Mouse (Mus musculus): ENCODE measurements at regions not wholly inside any gene's neighbourhood (a gene's known extent, or its start where the extent isn't known, plus 50 kb on each side); places are given as distances from the start of the nearest gene placed in this dataset.

- H3K4me3 ChIP-seq, result no peak overlapping the region
- no peak overlapping the region for H3K9ac ChIP-seq
- no peaks in the 10 kb centered on the region for H3K27me3 ChIP-seq (replicated peaks)
- no peak overlapping the region for H3K4me2 ChIP-seq
- no peaks in the 10 kb centered on the region for H3K36me3 ChIP-seq
- no peak overlapping the region for H3K27ac ChIP-seq (replicated peaks)
- no peak for ATAC-seq (ENCODE audit: extremely low read depth, insufficient number of reproducible peaks, low FRiP score, low TSS enrichment)
- peaks cover 9% of the 10 kb centered on the region for H3K4me1 ChIP-seq
- 78% methylated on average over 7 of the region's 7 CpGs for WGBS
- no peaks in the 10 kb centered on the region for H3K9me3 ChIP-seq
These were observed 104.4 kb downstream of the Ttc32 start for GRCm38 (mm10) chr12:9133890-9134870.

- H3K9ac ChIP-seq, result no peak overlapping the region
- H3K4me1 ChIP-seq, result no peaks in the 10 kb centered on the region
- no peaks in the 10 kb centered on the region for H3K9me3 ChIP-seq
- H3K36me3 ChIP-seq, result no peaks in the 10 kb centered on the region
- H3K4me3 ChIP-seq, result no peak overlapping the region
- no peak overlapping the region for H3K27ac ChIP-seq (replicated peaks)
- no peak for ATAC-seq (ENCODE audit: extremely low read depth, insufficient number of reproducible peaks, low FRiP score, low TSS enrichment)
- no peak overlapping the region for H3K4me2 ChIP-seq
- H3K27me3 ChIP-seq (replicated peaks), result no peaks in the 10 kb centered on the region
These were observed 121.2 kb downstream of the Ttc32 start for GRCm38 (mm10) chr12:9151001-9151400.

DNA sequence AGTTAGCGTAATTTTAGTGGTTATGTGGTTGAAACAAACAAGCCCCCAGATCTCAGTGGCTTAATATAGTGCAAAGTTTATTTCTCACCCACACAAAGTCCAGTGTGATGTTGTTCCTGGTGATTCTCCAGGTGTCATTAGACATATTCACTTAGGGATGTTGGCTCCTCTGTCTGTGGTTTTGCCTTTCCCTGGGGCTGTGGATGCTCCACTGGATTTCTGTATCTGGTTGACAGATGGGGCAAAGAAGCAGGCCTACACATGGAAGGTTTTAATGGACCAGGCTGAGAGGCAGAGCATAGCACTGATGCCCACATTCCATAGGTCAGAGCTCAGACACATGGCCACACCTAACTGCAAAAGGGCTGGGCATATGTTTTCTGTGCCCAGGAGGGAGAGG, 121.6 kb downstream of the Ttc32 start:
- no peak overlapping the region for H3K9ac ChIP-seq
- H3K27me3 ChIP-seq (replicated peaks), result no peaks in the 10 kb centered on the region
- WGBS, result 78% methylated on average over 1 of the region's 1 CpGs
- no peaks in the 10 kb centered on the region for H3K36me3 ChIP-seq
- no peaks in the 10 kb centered on the region for H3K9me3 ChIP-seq
- H3K4me1 ChIP-seq, result no peaks in the 10 kb centered on the region
- ATAC-seq (ENCODE audit: extremely low read depth, insufficient number of reproducible peaks, low FRiP score, low TSS enrichment), result no peak
- H3K27ac ChIP-seq (replicated peaks), result no peak overlapping the region
- no peak overlapping the region for H3K4me3 ChIP-seq
- H3K4me2 ChIP-seq, result no peak overlapping the region

DNA sequence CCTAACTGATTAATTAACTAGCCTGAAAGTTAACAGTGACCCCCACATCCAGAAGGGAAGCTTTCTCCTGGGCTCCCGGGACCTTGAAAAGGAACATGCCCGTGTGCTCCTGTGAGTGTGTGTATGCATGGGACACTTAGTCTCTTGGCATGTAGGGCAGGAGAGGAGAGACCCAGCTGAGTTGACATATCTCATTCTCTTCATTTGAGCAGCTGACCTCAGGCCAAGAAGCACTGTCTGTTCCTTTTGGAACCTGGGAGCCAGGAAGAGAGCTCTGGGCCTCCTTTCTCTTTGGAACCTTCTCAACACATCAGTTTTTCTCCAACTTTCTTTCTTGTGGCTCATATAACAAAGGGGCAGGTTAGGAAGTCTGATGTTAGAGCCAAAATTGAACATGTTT, 124.7 kb downstream of the Ttc32 start:
- H3K27me3 ChIP-seq (replicated peaks), result no peaks in the 10 kb centered on the region
- no peak overlapping the region for H3K27ac ChIP-seq (replicated peaks)
- no peak overlapping the region for H3K4me2 ChIP-seq
- H3K9ac ChIP-seq, result no peak overlapping the region
- WGBS, result 74% methylated on average over 2 of the region's 2 CpGs
- no peak overlapping the region for H3K4me3 ChIP-seq
- H3K36me3 ChIP-seq, result no peaks in the 10 kb centered on the region
- no peaks in the 10 kb centered on the region for H3K9me3 ChIP-seq
- H3K4me1 ChIP-seq, result no peaks in the 10 kb centered on the region
- no peak for ATAC-seq (ENCODE audit: extremely low read depth, insufficient number of reproducible peaks, low FRiP score, low TSS enrichment)

DNA sequence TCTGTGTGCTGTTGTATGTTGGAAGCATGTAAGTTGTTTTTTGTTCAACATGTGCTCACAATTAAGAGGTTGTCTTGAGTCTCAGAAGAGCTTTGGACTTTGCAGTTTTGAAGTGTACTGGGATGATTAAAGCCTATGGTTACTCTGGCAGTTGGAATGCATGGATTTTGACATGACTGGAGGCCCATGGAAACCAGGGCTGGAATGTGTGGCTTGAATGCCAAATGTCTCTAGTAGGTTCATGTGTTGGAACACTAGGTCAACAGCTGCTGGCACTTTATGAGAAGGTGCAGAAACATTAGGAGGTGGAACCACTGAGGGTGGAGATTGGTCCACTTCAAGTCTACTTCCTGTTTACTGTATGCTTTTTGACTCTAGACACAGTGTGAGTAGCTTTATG, 127.0 kb downstream of the Ttc32 start:
- no peak for ATAC-seq (ENCODE audit: extremely low read depth, insufficient number of reproducible peaks, low FRiP score, low TSS enrichment)

DNA sequence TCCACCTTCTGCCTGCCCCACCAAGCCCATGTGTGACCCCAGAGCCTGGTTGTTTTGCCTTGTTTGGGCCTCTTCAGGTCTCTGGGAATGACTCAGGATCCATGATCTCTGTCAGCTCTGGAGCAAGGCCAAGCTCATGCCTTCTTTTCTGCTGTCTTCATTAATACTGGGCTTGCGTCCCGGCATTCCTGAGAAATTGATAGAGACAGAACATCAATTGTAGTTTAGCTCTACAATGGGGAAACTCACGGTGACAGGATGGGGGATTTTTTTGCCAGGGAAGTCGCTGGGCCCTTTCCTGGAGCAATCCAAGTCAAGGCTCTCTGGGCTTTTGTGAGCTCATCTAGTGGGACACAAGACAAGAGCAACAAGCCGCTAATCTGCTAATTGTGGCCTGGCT, 129.0 kb downstream of the Ttc32 start:
- Histone ChIP-seq H3K9ac (no peak overlapping the region), H3K27ac (replicated peaks) (no peak overlapping the region), H3K4me1 (no peaks in the 10 kb centered on the region), H3K4me3 (no peak overlapping the region), H3K27me3 (replicated peaks) (no peaks in the 10 kb centered on the region), H3K9me3 (no peaks in the 10 kb centered on the region), H3K36me3 (no peaks in the 10 kb centered on the region), H3K4me2 (no peak overlapping the region)
- no peak for ATAC-seq (ENCODE audit: extremely low read depth, insufficient number of reproducible peaks, low FRiP score, low TSS enrichment)
- WGBS, result 64% methylated on average over 5 of the region's 5 CpGs

More for the DNA sequence above, 127.0 kb downstream of the Ttc32 start:
- Histone ChIP-seq H3K27ac (replicated peaks) (no peak overlapping the region), H3K9ac (no peak overlapping the region), H3K4me1 (no peaks in the 10 kb centered on the region), H3K27me3 (replicated peaks) (no peaks in the 10 kb centered on the region), H3K4me3 (no peak overlapping the region), H3K4me2 (no peak overlapping the region), H3K9me3 (no peaks in the 10 kb centered on the region), H3K36me3 (no peaks in the 10 kb centered on the region)

GRCm38 (mm10) chr12:9165367-9165940, 135.7 kb downstream of the Ttc32 start:
- Histone ChIP-seq H3K27ac (replicated peaks) (no peak overlapping the region), H3K4me1 (peaks cover 6% of the 10 kb centered on the region; the same call in 1 of the 2 replicates), H3K9me3 (no peaks in the 10 kb centered on the region), H3K27me3 (replicated peaks) (no peaks in the 10 kb centered on the region; the same call in 1 of the 2 replicates), H3K36me3 (no peaks in the 10 kb centered on the region), H3K9ac (no peak overlapping the region), H3K4me2 (no peak overlapping the region), H3K4me3 (no peak overlapping the region)
- ATAC-seq (ENCODE audit: extremely low read depth, insufficient number of reproducible peaks, low FRiP score, low TSS enrichment), result no peak
- WGBS, result 55% methylated on average over 4 of the region's 4 CpGs

- Histone ChIP-seq H3K4me3 (no peak overlapping the region), H3K4me2 (no peak overlapping the region), H3K9ac (no peak overlapping the region), H3K27ac (replicated peaks) (no peak overlapping the region), H3K27me3 (replicated peaks) (no peaks in the 10 kb centered on the region; the same call in 1 of the 2 replicates), H3K36me3 (no peaks in the 10 kb centered on the region), H3K4me1 (peaks cover 6% of the 10 kb centered on the region; the same call in 1 of the 2 replicates), H3K9me3 (no peaks in the 10 kb centered on the region)
- 47% methylated on average over 10 of the region's 10 CpGs for WGBS
- no peak for ATAC-seq (ENCODE audit: extremely low read depth, insufficient number of reproducible peaks, low FRiP score, low TSS enrichment)
These were observed 136.6 kb downstream of the Ttc32 start for GRCm38 (mm10) chr12:9166218-9166908.

DNA sequence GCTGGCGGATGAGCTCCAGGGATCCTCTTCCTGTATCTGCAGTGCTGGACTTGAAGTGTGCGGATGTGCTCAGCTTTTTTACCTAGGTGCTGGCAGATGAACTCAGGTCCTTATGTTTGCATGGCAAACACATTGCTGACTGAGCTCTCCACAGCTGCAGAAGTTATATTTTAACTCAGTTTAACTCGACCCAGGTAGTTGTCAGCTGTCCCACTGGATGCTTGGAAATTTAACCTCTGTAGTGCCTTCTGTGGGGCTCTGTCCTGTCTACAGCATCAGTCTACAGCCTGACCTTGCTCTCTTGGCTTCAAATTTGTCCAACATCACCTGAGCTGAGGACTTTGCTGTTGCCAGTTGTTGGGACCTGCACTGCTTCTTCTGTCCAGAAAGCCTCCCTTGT, 139.2 kb downstream of the Ttc32 start:
- H3K9me3 ChIP-seq, result no peaks in the 10 kb centered on the region
- H3K27me3 ChIP-seq (replicated peaks), result no peaks in the 10 kb centered on the region; the same call in 1 of the 2 replicates
- H3K4me3 ChIP-seq, result no peak overlapping the region
- H3K4me1 ChIP-seq, result peaks cover 6% of the 10 kb centered on the region
- no peak overlapping the region for H3K9ac ChIP-seq
- H3K36me3 ChIP-seq, result no peaks in the 10 kb centered on the region
- WGBS, result 64% methylated on average over 3 of the region's 3 CpGs
- no peak overlapping the region for H3K27ac ChIP-seq (replicated peaks)
- ATAC-seq (ENCODE audit: extremely low read depth, insufficient number of reproducible peaks, low FRiP score, low TSS enrichment), result no peak
- H3K4me2 ChIP-seq, result no peak overlapping the region

GRCm38 (mm10) chr12:9173680-9174079, 143.9 kb downstream of the Ttc32 start:
- H3K27me3 ChIP-seq (replicated peaks), result no peaks in the 10 kb centered on the region
- H3K36me3 ChIP-seq, result no peaks in the 10 kb centered on the region
- H3K9ac ChIP-seq, result no peak overlapping the region
- 5% methylated on average over 1 of the region's 1 CpGs for WGBS
- no peak overlapping the region for H3K4me2 ChIP-seq
- H3K27ac ChIP-seq (replicated peaks), result no peak overlapping the region
- H3K4me3 ChIP-seq, result no peak overlapping the region
- no peak for ATAC-seq (ENCODE audit: extremely low read depth, insufficient number of reproducible peaks, low FRiP score, low TSS enrichment)
- no peaks in the 10 kb centered on the region for H3K9me3 ChIP-seq
- peaks cover 5% of the 10 kb centered on the region for H3K4me1 ChIP-seq

DNA sequence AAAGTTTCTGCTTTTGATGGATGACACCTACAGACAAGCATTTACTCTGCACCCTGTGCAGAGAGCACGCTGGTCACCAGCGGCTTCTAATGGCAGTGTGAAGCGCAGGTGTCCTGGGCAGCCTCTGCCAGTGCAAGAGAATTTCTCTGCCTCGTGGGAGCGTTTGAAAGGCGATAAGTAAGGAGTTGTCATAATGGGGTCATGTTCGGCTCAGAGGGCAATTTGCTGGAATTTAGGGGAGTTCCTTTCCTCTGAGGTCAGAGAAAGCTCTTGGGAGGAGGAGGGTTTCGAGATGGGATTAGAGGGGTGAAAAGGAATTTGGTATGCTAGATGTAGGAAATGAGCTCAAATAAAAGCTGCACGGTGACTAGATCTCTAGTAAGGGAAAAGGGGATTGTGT, 144.5 kb downstream of the Ttc32 start:
- 35% methylated on average over 9 of the region's 9 CpGs for WGBS
- Histone ChIP-seq H3K27ac (replicated peaks) (no peak overlapping the region), H3K27me3 (replicated peaks) (no peaks in the 10 kb centered on the region), H3K9ac (no peak overlapping the region), H3K4me2 (no peak overlapping the region), H3K4me3 (no peak overlapping the region), H3K36me3 (no peaks in the 10 kb centered on the region), H3K4me1 (peaks cover 5% of the 10 kb centered on the region), H3K9me3 (no peaks in the 10 kb centered on the region)
- ATAC-seq (ENCODE audit: extremely low read depth, insufficient number of reproducible peaks, low FRiP score, low TSS enrichment), result no peak
